Mouse (Mus musculus) liver, adult 2 months (tissue): Measurements from ENCODE around the gene Fgfr2.

Source experiments
- CTCF ChIP-seq: fragments of 200-500 bp; IDR thresholded peaks from 2 replicates; pipeline ENCODE4 v1.5.1; 2011; ENCODE audit warnings: low read depth, low read length, control low read depth
- POLR2A ChIP-seq: fragments of 200-500 bp; IDR thresholded peaks from 2 replicates; pipeline ENCODE4 v1.6.1; 2011; ENCODE audit warnings: low read length, control low read depth; ENCODE audit not compliant: insufficient read depth; ENCODE audit errors: extremely low read depth

DNA sequence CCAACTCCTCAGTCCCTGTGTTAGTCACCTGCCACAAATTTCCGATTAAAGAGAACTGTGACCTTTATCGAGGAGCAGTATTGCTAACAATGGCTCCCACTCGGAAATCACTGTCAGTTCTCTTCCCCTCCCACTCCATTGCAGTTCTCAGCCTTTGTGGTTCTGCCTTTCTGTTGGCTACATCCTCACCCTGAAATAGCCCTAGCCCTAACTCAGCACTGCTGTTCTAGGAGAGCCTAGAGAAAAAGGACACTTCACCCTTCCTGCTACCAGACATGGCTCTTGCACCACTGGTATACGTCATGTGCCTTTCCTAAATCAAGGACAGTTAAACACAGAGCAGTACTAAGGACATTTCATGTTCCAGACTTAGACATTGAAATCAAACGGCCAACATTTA, 1695.8 kb downstream of the Fgfr2 start:
- TF ChIP-seq CTCF (no peak), POLR2A (no peak)
